Mouse (Mus musculus) spleen, adult 2 months (tissue): Measurements from ENCODE around the gene Trim8. TPM values are rescaled to one million over a fixed set of nuclear protein-coding genes. Genes with fewer than 3 reads are reported as not detected.

ENCODE experiments used
- DNase-seq, 2 experiments: peaks; one replicate each; pipeline versions ENCODE4 v3.0.0 to v3.0.0-alpha.2; 2012 to 2021; ENCODE audit warnings: low spot score in 2 of 2, low read depth in 1 of 2
- H3K27ac ChIP-seq: fragments of 200-500 bp; 2 replicates; pipeline ENCODE4 v1.5.1; 2012; ENCODE audit warnings: low read length, inconsistent platforms; ENCODE audit not compliant: insufficient read depth
- H3K27me3 ChIP-seq: fragments of 200-500 bp; 2 replicates; pipeline ENCODE4 v1.6.1; 2012; ENCODE audit warnings: mild to moderate bottlenecking, moderate library complexity, low read length, inconsistent platforms; ENCODE audit not compliant: control insufficient read depth, insufficient read depth
- H3K36me3 ChIP-seq: fragments of 200-500 bp; 2 replicates; pipeline ENCODE4 v1.6.1; 2012; ENCODE audit warnings: mild to moderate bottlenecking, low read length, inconsistent platforms; ENCODE audit not compliant: control insufficient read depth, insufficient read depth
- H3K4me1 ChIP-seq: fragments of 200-500 bp; 2 replicates; pipeline ENCODE4 v1.6.1; 2011; ENCODE audit warnings: inconsistent platforms; ENCODE audit not compliant: control insufficient read depth, insufficient read depth, insufficient read length
- H3K4me3 ChIP-seq: fragments of 200-500 bp; 2 replicates; pipeline ENCODE4 v1.5.1; 2011; ENCODE audit warnings: mild to moderate bottlenecking, inconsistent platforms; ENCODE audit not compliant: insufficient read depth, insufficient read length; ENCODE audit errors: extremely low read depth
- CTCF ChIP-seq: fragments of 200-500 bp; IDR thresholded peaks from 2 replicates; pipeline ENCODE4 v1.5.1; 2011; ENCODE audit warnings: mild to moderate bottlenecking, inconsistent platforms; ENCODE audit not compliant: insufficient read depth, insufficient read length, insufficient replicate concordance; ENCODE audit errors: extremely low read depth
- POLR2A ChIP-seq: fragments of 200-500 bp; IDR thresholded peaks from 2 replicates; pipeline ENCODE4 v1.6.1; 2011; ENCODE audit warnings: low read depth, low read length, inconsistent platforms
- WGBS: fragments of 180-500 bp; shearing (Covaris S2); methylation state at CpG from one replicate; pipeline ENCODE4 v1.1.7; 2018; 5-methylcytosine and 5-hydroxymethylcytosine counted together
- polyA plus RNA-seq: library from polyadenylated mRNA; depleted of rRNA; stranded (reverse); fragments of >200 nt; gene quantifications from 2 replicates; pipeline ENCODE4 v1.2.3, GENCODE M21; 2012

Trim8 gene
- polyA plus RNA-seq, 1 experiment = 47.1 TPM

GRCm38 (mm10) chr19:46499539-46499835 is 2.0 kb upstream of the Trim8 start:
- DNase-seq = no peak
- H3K4me1 ChIP-seq = peaks cover 6% of the 10 kb centered on the region; the same call in 1 of the 2 replicates
- 4% methylated on average over 3 of the region's 3 CpGs for WGBS
- H3K36me3 ChIP-seq = no peaks in the 10 kb centered on the region
- H3K27me3 ChIP-seq = no peaks in the 10 kb centered on the region
- no peak overlapping the region for H3K4me3 ChIP-seq
- H3K27ac ChIP-seq = peak overlapping the region; percentile 3; the same call in 1 of the 2 replicates
- TF ChIP-seq POLR2A (no peak), CTCF (no peak)

- no peaks in the 10 kb centered on the region for H3K36me3 ChIP-seq
- H3K4me1 ChIP-seq = peaks cover 8% of the 10 kb centered on the region; the same call in 1 of the 2 replicates
- H3K27me3 ChIP-seq = no peaks in the 10 kb centered on the region
- H3K27ac ChIP-seq = peak overlapping the region; percentile 99
- H3K4me3 ChIP-seq = peak overlapping the region; percentile 65
- DNase-seq = peak; percentile 97 to 99
- WGBS = under 1% methylated on average over 47 of the region's 52 CpGs
- TF ChIP-seq POLR2A (peak; percentile 41), CTCF (no peak)
These were observed 1.5 kb upstream of the Trim8 start for GRCm38 (mm10) chr19:46499836-46500580.

- Histone ChIP-seq H3K4me1 (peaks cover 10% of the 10 kb centered on the region), H3K4me3 (peak overlapping the region; percentile 65), H3K27me3 (no peaks in the 10 kb centered on the region), H3K36me3 (peaks cover 1% of the 10 kb centered on the region; the same call in 1 of the 2 replicates), H3K27ac (peak overlapping the region; percentile 99)
- TF ChIP-seq CTCF = no peak
- no peak for TF ChIP-seq POLR2A
- no peak for DNase-seq
- WGBS = 1% methylated on average over 46 of the region's 50 CpGs
These were observed 741 bp upstream of the Trim8 start for GRCm38 (mm10) chr19:46500581-46501341.

GRCm38 (mm10) chr19:46502069-46502455 is 560 bp downstream of the Trim8 start:
- Histone ChIP-seq H3K27me3 (no peaks in the 10 kb centered on the region), H3K36me3 (peaks cover 4% of the 10 kb centered on the region; the same call in 1 of the 2 replicates), H3K27ac (peak overlapping the region; percentile 99), H3K4me1 (peaks cover 22% of the 10 kb centered on the region), H3K4me3 (peak overlapping the region; percentile 65)
- peak; percentile 9; the same call in 1 of the 2 replicates for TF ChIP-seq POLR2A
- TF ChIP-seq CTCF = no peak
- DNase-seq = peak in 1 of 2 experiments; percentile 81
- 1% methylated on average over 45 of the region's 46 CpGs for WGBS

GRCm38 (mm10) chr19:46502471-46503166 is 1.1 kb downstream of the Trim8 start:
- TF ChIP-seq CTCF (peak; percentile 42; the same call in 1 of the 2 replicates), POLR2A (peak; percentile 48)
- H3K4me3 ChIP-seq = peak overlapping the region; percentile 65
- WGBS = under 1% methylated on average over 53 of the region's 53 CpGs
- no peaks in the 10 kb centered on the region for H3K27me3 ChIP-seq
- H3K36me3 ChIP-seq = peaks cover 6% of the 10 kb centered on the region; the same call in 1 of the 2 replicates
- H3K27ac ChIP-seq = peak overlapping the region; percentile 99
- peaks cover 25% of the 10 kb centered on the region for H3K4me1 ChIP-seq
- DNase-seq = peak; percentile 71 to 85

- TF ChIP-seq POLR2A (peak; percentile 36; the same call in 1 of the 2 replicates), CTCF (no peak)
- H3K36me3 ChIP-seq = peaks cover 6% of the 10 kb centered on the region; the same call in 1 of the 2 replicates
- H3K4me3 ChIP-seq = peak overlapping the region; percentile 65
- under 1% methylated on average over 21 of the region's 21 CpGs for WGBS
- peak; percentile 66 to 72 for DNase-seq
- peak overlapping the region; percentile 99 for H3K27ac ChIP-seq
- no peaks in the 10 kb centered on the region for H3K27me3 ChIP-seq
- peaks cover 34% of the 10 kb centered on the region for H3K4me1 ChIP-seq
These were observed 2.0 kb downstream of the Trim8 start for GRCm38 (mm10) chr19:46503351-46504084.
